Mouse (Mus musculus): ENCODE measurements at regions not wholly inside any gene's neighbourhood (a gene's known extent, or its start where the extent isn't known, plus 50 kb on each side); places are given as distances from the start of the nearest gene placed in this dataset.
"Not testable (repeated sequence)": the region's sequence is repeated elsewhere in the genome, so short reads cannot be mapped to it uniquely, and the experiment has no call there.

GRCm38 (mm10) chr10:14296147-14296546 is 249.3 kb downstream of the Adgrg6 start:
- Histone ChIP-seq H3K9ac (no peak overlapping the region), H3K4me1 (replicated peaks) (no peaks in the 10 kb centered on the region), H3K27ac (ENCODE audit: poor library complexity, severe bottlenecking) (no peak overlapping the region), H3K4me2 (no peak overlapping the region), H3K27me3 (replicated peaks) (no peaks in the 10 kb centered on the region), H3K4me3 (no peak overlapping the region), H3K36me3 (no peaks in the 10 kb centered on the region), H3K9me3 (replicated peaks) (no peaks in the 10 kb centered on the region)
- WGBS = 72% methylated on average over 4 of the region's 4 CpGs
- no peak for ATAC-seq (ENCODE audit: insufficient number of reproducible peaks, low FRiP score)

GRCm38 (mm10) chr10:14292701-14293100 is 252.8 kb downstream of the Adgrg6 start:
- not testable (repeated sequence) for H3K4me2 ChIP-seq; H3K36me3 ChIP-seq; H3K9ac ChIP-seq; H3K27me3 ChIP-seq (replicated peaks); H3K4me3 ChIP-seq; H3K4me1 ChIP-seq (replicated peaks); H3K27ac ChIP-seq (ENCODE audit: poor library complexity, severe bottlenecking); ATAC-seq (ENCODE audit: insufficient number of reproducible peaks, low FRiP score); H3K9me3 ChIP-seq (replicated peaks)
- WGBS = 83% methylated on average over 8 of the region's 8 CpGs

GRCm38 (mm10) chr10:14287551-14287950 is 257.9 kb downstream of the Adgrg6 start:
- peaks cover 4% of the 10 kb centered on the region for H3K9me3 ChIP-seq (replicated peaks)
- no peaks in the 10 kb centered on the region for H3K27me3 ChIP-seq (replicated peaks)
- H3K36me3 ChIP-seq = no peaks in the 10 kb centered on the region
- no peak overlapping the region for H3K27ac ChIP-seq (ENCODE audit: poor library complexity, severe bottlenecking)
- no peak overlapping the region for H3K4me3 ChIP-seq
- 58% methylated on average over 4 of the region's 4 CpGs for WGBS
- no peak overlapping the region for H3K4me2 ChIP-seq
- no peaks in the 10 kb centered on the region for H3K4me1 ChIP-seq (replicated peaks)
- ATAC-seq (ENCODE audit: insufficient number of reproducible peaks, low FRiP score) = no peak
- no peak overlapping the region for H3K9ac ChIP-seq

GRCm38 (mm10) chr10:14276631-14277030 is 268.8 kb downstream of the Adgrg6 start:
- no peaks in the 10 kb centered on the region for H3K4me1 ChIP-seq (replicated peaks)
- no peaks in the 10 kb centered on the region for H3K27me3 ChIP-seq (replicated peaks)
- no peak for ATAC-seq (ENCODE audit: insufficient number of reproducible peaks, low FRiP score)
- H3K4me2 ChIP-seq = no peak overlapping the region
- WGBS = 69% methylated on average over 1 of the region's 1 CpGs
- no peaks in the 10 kb centered on the region for H3K9me3 ChIP-seq (replicated peaks)
- no peak overlapping the region for H3K4me3 ChIP-seq
- H3K27ac ChIP-seq (ENCODE audit: poor library complexity, severe bottlenecking) = no peak overlapping the region
- H3K36me3 ChIP-seq = no peaks in the 10 kb centered on the region
- no peak overlapping the region for H3K9ac ChIP-seq

GRCm38 (mm10) chr10:14275477-14275876 is 270.0 kb downstream of the Adgrg6 start:
- H3K27me3 ChIP-seq (replicated peaks) = no peaks in the 10 kb centered on the region
- H3K36me3 ChIP-seq = no peaks in the 10 kb centered on the region
- no peak for ATAC-seq (ENCODE audit: insufficient number of reproducible peaks, low FRiP score)
- no peak overlapping the region for H3K27ac ChIP-seq (ENCODE audit: poor library complexity, severe bottlenecking)
- no peaks in the 10 kb centered on the region for H3K4me1 ChIP-seq (replicated peaks)
- H3K9me3 ChIP-seq (replicated peaks) = no peaks in the 10 kb centered on the region
- H3K4me2 ChIP-seq = no peak overlapping the region
- no peak overlapping the region for H3K4me3 ChIP-seq
- H3K9ac ChIP-seq = no peak overlapping the region
- 84% methylated on average over 1 of the region's 1 CpGs for WGBS

- Histone ChIP-seq H3K27me3 (replicated peaks) (no peaks in the 10 kb centered on the region), H3K27ac (ENCODE audit: poor library complexity, severe bottlenecking) (no peak overlapping the region), H3K4me2 (no peak overlapping the region), H3K4me3 (no peak overlapping the region), H3K9me3 (replicated peaks) (no peaks in the 10 kb centered on the region), H3K9ac (no peak overlapping the region), H3K4me1 (replicated peaks) (no peaks in the 10 kb centered on the region), H3K36me3 (no peaks in the 10 kb centered on the region)
- ATAC-seq (ENCODE audit: insufficient number of reproducible peaks, low FRiP score) = no peak
- 27% methylated on average over 3 of the region's 4 CpGs for WGBS
Measured at GRCm38 (mm10) chr10:14270008-14270407, 275.5 kb downstream of the Adgrg6 start.

GRCm38 (mm10) chr10:14267641-14268040 is 277.8 kb downstream of the Adgrg6 start:
- ATAC-seq (ENCODE audit: insufficient number of reproducible peaks, low FRiP score) = no peak
- Histone ChIP-seq H3K4me2 (no peak overlapping the region), H3K9me3 (replicated peaks) (no peaks in the 10 kb centered on the region), H3K4me1 (replicated peaks) (no peaks in the 10 kb centered on the region), H3K4me3 (no peak overlapping the region), H3K9ac (no peak overlapping the region), H3K27ac (ENCODE audit: poor library complexity, severe bottlenecking) (no peak overlapping the region), H3K36me3 (no peaks in the 10 kb centered on the region), H3K27me3 (replicated peaks) (no peaks in the 10 kb centered on the region)
- 77% methylated on average over 3 of the region's 3 CpGs for WGBS

- H3K27ac ChIP-seq (ENCODE audit: poor library complexity, severe bottlenecking) = no peak overlapping the region
- no peaks in the 10 kb centered on the region for H3K27me3 ChIP-seq (replicated peaks)
- H3K4me1 ChIP-seq (replicated peaks) = no peaks in the 10 kb centered on the region
- no peak overlapping the region for H3K9ac ChIP-seq
- no peak for ATAC-seq (ENCODE audit: insufficient number of reproducible peaks, low FRiP score)
- H3K4me3 ChIP-seq = no peak overlapping the region
- H3K4me2 ChIP-seq = no peak overlapping the region
- H3K36me3 ChIP-seq = no peaks in the 10 kb centered on the region
- H3K9me3 ChIP-seq (replicated peaks) = no peaks in the 10 kb centered on the region
- 75% methylated on average over 8 of the region's 8 CpGs for WGBS
Measured at GRCm38 (mm10) chr10:14239670-14240069, 273.8 kb downstream of the Hivep2 start.

GRCm38 (mm10) chr10:14234896-14235604 is 269.2 kb downstream of the Hivep2 start:
- no peaks in the 10 kb centered on the region for H3K36me3 ChIP-seq
- no peaks in the 10 kb centered on the region for H3K9me3 ChIP-seq (replicated peaks)
- no peak overlapping the region for H3K27ac ChIP-seq (ENCODE audit: poor library complexity, severe bottlenecking)
- no peak for ATAC-seq (ENCODE audit: insufficient number of reproducible peaks, low FRiP score)
- H3K27me3 ChIP-seq (replicated peaks) = no peaks in the 10 kb centered on the region
- 44% methylated on average over 10 of the region's 10 CpGs for WGBS
- H3K4me2 ChIP-seq = no peak overlapping the region
- H3K9ac ChIP-seq = no peak overlapping the region
- no peaks in the 10 kb centered on the region for H3K4me1 ChIP-seq (replicated peaks)
- no peak overlapping the region for H3K4me3 ChIP-seq

GRCm38 (mm10) chr10:14234005-14234602 is 268.2 kb downstream of the Hivep2 start:
- 55% methylated on average over 5 of the region's 5 CpGs for WGBS
- no peak overlapping the region for H3K4me3 ChIP-seq
- H3K27me3 ChIP-seq (replicated peaks) = no peaks in the 10 kb centered on the region
- no peak overlapping the region for H3K27ac ChIP-seq (ENCODE audit: poor library complexity, severe bottlenecking)
- ATAC-seq (ENCODE audit: insufficient number of reproducible peaks, low FRiP score) = no peak
- no peaks in the 10 kb centered on the region for H3K9me3 ChIP-seq (replicated peaks)
- H3K9ac ChIP-seq = no peak overlapping the region
- no peaks in the 10 kb centered on the region for H3K36me3 ChIP-seq
- no peaks in the 10 kb centered on the region for H3K4me1 ChIP-seq (replicated peaks)
- H3K4me2 ChIP-seq = no peak overlapping the region

- ATAC-seq (ENCODE audit: insufficient number of reproducible peaks, low FRiP score) = no peak
Measured at GRCm38 (mm10) chr10:14233335-14233734, 267.5 kb downstream of the Hivep2 start.

GRCm38 (mm10) chr10:14231464-14231863 is 265.6 kb downstream of the Hivep2 start:
- no peaks in the 10 kb centered on the region for H3K27me3 ChIP-seq (replicated peaks)
- ATAC-seq (ENCODE audit: insufficient number of reproducible peaks, low FRiP score) = no peak

More at GRCm38 (mm10) chr10:14233335-14233734, 267.5 kb downstream of the Hivep2 start:
- no peaks in the 10 kb centered on the region for H3K36me3 ChIP-seq
- H3K4me1 ChIP-seq (replicated peaks) = no peaks in the 10 kb centered on the region
- no peak overlapping the region for H3K4me3 ChIP-seq
- no peaks in the 10 kb centered on the region for H3K9me3 ChIP-seq (replicated peaks)
- WGBS = 66% methylated on average over 3 of the region's 3 CpGs
- no peak overlapping the region for H3K9ac ChIP-seq
- no peak overlapping the region for H3K4me2 ChIP-seq
- no peak overlapping the region for H3K27ac ChIP-seq (ENCODE audit: poor library complexity, severe bottlenecking)
- H3K27me3 ChIP-seq (replicated peaks) = no peaks in the 10 kb centered on the region

More at GRCm38 (mm10) chr10:14231464-14231863, 265.6 kb downstream of the Hivep2 start:
- Histone ChIP-seq H3K9me3 (replicated peaks) (no peaks in the 10 kb centered on the region), H3K36me3 (no peaks in the 10 kb centered on the region), H3K4me1 (replicated peaks) (no peaks in the 10 kb centered on the region), H3K9ac (no peak overlapping the region), H3K27ac (ENCODE audit: poor library complexity, severe bottlenecking) (no peak overlapping the region), H3K4me2 (no peak overlapping the region), H3K4me3 (no peak overlapping the region)
- WGBS = 67% methylated on average over 1 of the region's 1 CpGs
